Mouse (Mus musculus) heart, adult 2 months (tissue): Measurements from ENCODE around the gene Ccdc114. TPM values are rescaled to one million over a fixed set of nuclear protein-coding genes. Genes with fewer than 3 reads are reported as not detected.
"Not testable (repeated sequence)": the region's sequence is repeated elsewhere in the genome, so short reads cannot be mapped to it uniquely, and the experiment has no call there.

ENCODE experiments used
- DNase-seq, 2 experiments: peaks; one replicate each; pipeline ENCODE4 v3.0.0; 2021
- H3K27ac ChIP-seq: fragments of 200-600 bp; 2 replicates; pipeline ENCODE4 v1.8.1; 2022
- H3K27me3 ChIP-seq: fragments of 200-500 bp; 2 replicates; pipeline ENCODE4 v1.6.1; 2012; ENCODE audit warnings: mild to moderate bottlenecking, low read length, inconsistent platforms, mixed read lengths; ENCODE audit not compliant: control insufficient read depth, insufficient read depth
- H3K36me3 ChIP-seq: fragments of 200-500 bp; 2 replicates; pipeline ENCODE4 v1.6.1; 2012; ENCODE audit warnings: low read length, inconsistent platforms; ENCODE audit not compliant: control insufficient read depth, insufficient read depth
- H3K4me1 ChIP-seq: fragments of 200-500 bp; 2 replicates; pipeline ENCODE4 v1.6.1; 2011; ENCODE audit warnings: low read length; ENCODE audit not compliant: control insufficient read depth, insufficient read depth
- H3K4me3 ChIP-seq: fragments of 200-600 bp; 2 replicates; pipeline ENCODE4 v1.8.1; 2022
- H3K79me2 ChIP-seq: fragments of 200-500 bp; replicated peaks from 2 replicates; pipeline ENCODE4 v1.6.1; 2012; ENCODE audit warnings: mild to moderate bottlenecking, inconsistent platforms, low read length, moderate library complexity, mixed read lengths; ENCODE audit not compliant: control insufficient read depth, insufficient read depth
- H3K9ac ChIP-seq: fragments of 200-500 bp; 2 replicates; pipeline ENCODE4 v1.6.1; 2012; ENCODE audit warnings: low read depth, mild to moderate bottlenecking, control low read depth, inconsistent platforms, low read length, mixed read lengths
- CTCF ChIP-seq: fragments of 200-600 bp; IDR thresholded peaks from 2 replicates; pipeline ENCODE4 v1.8.1; 2022; ENCODE audit warnings: antibody characterized with exemption, mild to moderate bottlenecking, moderate library complexity
- EP300 ChIP-seq: fragments of 200-500 bp; IDR thresholded peaks from 2 replicates; pipeline ENCODE4 v1.6.1; 2011; ENCODE audit warnings: low read depth, low read length, control low read depth; ENCODE audit not compliant: insufficient read depth
- POLR2A ChIP-seq: fragments of 200-500 bp; IDR thresholded peaks from 2 replicates; pipeline ENCODE4 v1.6.1; 2011; ENCODE audit warnings: mild to moderate bottlenecking, low read depth, low read length, control low read depth; ENCODE audit not compliant: insufficient read depth
- WGBS: fragments of 180-500 bp; shearing (Covaris S2); methylation state at CpG from one replicate; pipeline ENCODE4 v1.1.7; 2018; 5-methylcytosine and 5-hydroxymethylcytosine counted together
- intact Hi-C: fragments of 180-260 bp; cut with DNase I; formaldehyde crosslinking; loops from one replicate; pipeline ENCODE4 v1.15.1; 2025
- polyA plus RNA-seq: library from polyadenylated mRNA; depleted of rRNA; stranded (reverse); fragments of >200 nt; gene quantifications from 2 replicates; pipeline ENCODE4 v1.2.3, GENCODE M21; 2012
- total RNA-seq, 2 experiments: library from RNA; stranded (reverse); gene quantifications; 2 replicates each; pipeline ENCODE4 v1.2.3; 2021

Ccdc114 gene
- total and polyA plus RNA-seq, 3 experiments: 0.94 to 2.1 (median 1.0) TPM

- WGBS: 56% methylated on average over 1 of the region's 1 CpGs
- H3K4me3 ChIP-seq, H3K9ac ChIP-seq, H3K4me1 ChIP-seq, H3K79me2 ChIP-seq, DNase-seq, H3K27me3 ChIP-seq, H3K27ac ChIP-seq, H3K36me3 ChIP-seq: not testable (repeated sequence)
- TF ChIP-seq CTCF: peak; percentile 66
- intact Hi-C loops: loop anchor here (1.0 kb wide), 1 partner anchor 66 kb away; no protein-coding TSS in a partner anchor
These were observed 19.4 kb downstream of the Ccdc114 start for GRCm38 (mm10) chr7:45943280-45943679.

DNA sequence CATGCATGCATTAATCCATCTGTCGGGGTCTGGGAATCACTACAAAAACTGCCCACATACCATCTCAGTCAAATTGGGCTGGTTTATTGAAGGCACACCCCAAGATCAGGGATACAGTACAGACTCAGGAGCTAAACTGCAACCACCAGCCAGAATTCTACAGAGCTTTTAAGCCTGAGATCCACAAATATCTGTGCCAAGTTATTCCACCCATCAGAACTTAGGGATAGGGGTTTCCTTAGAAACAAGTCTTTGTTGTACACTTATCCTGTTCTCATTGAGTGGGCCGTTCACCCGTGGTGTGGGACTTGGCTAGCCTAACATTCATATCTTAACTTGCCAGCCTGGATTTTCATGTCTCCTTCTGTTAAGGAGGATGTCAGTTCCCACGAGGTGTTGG, 25.2 kb downstream of the Ccdc114 start:
- no peak for DNase-seq
- WGBS: 57% methylated on average over 4 of the region's 4 CpGs
- Histone ChIP-seq H3K79me2 (no peaks in the 10 kb centered on the region), H3K4me1 (no peaks in the 10 kb centered on the region), H3K27me3 (no peaks in the 10 kb centered on the region), H3K27ac (no peak overlapping the region), H3K4me3 (no peak overlapping the region), H3K36me3 (no peaks in the 10 kb centered on the region), H3K9ac (no peak overlapping the region)
- intact Hi-C loops: no loop called here
- TF ChIP-seq CTCF: no peak
- no peak for TF ChIP-seq EP300
- TF ChIP-seq POLR2A: no peak

GRCm38 (mm10) chr7:45956611-45957010, 32.7 kb downstream of the Ccdc114 start:
- H3K4me3 ChIP-seq: no peak overlapping the region
- H3K9ac ChIP-seq: no peak overlapping the region
- 39% methylated on average over 4 of the region's 4 CpGs for WGBS
- DNase-seq: no peak
- no peak for TF ChIP-seq POLR2A
- intact Hi-C loops: no loop called here
- H3K79me2 ChIP-seq: no peaks in the 10 kb centered on the region
- no peak overlapping the region for H3K27ac ChIP-seq
- H3K4me1 ChIP-seq: no peaks in the 10 kb centered on the region
- no peaks in the 10 kb centered on the region for H3K27me3 ChIP-seq
- no peaks in the 10 kb centered on the region for H3K36me3 ChIP-seq

DNA sequence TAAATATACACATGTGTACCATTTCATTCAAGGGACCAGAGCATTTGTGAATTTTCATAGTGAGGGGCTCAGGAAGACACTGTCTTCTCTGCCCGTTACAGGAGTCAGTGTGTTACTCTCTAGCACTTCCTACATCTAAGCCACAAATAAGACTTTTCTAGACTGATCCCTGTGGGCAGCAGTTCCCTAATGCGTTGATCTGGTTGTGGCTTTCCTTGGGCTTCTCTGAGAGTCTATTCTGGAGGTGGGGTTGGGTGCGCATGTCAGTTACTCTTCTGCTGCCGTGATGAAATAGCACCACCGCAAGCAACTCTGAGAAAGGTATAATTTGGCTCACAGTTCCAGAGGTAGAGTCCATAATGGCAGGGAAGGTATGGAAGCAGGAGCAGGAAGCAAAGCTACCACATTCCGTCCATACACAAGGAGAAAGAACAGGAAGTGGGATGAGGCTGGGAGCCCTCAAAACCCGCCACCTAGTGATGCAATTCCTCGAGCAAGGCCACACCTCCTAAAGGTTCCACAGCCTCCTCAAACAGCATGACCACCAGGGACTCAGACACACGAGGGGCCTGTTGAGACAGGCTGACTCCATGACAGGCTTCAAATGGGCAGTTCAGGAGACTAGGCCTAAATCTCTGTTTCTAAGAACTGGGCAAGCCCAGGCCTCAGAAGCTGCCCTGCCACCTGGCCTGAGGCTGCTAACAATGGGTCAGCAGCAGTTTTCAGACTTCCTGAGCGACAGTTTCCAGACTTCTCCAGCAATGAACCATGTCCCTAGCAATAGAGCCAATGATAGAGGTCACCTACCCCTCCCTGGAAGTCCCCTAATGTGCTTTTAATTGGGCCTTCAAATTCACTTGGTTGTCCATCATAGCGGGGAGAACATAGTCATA, 48.2 kb downstream of the Ccdc114 start:
- TF ChIP-seq CTCF (no peak), EP300 (no peak), POLR2A (no peak)
- DNase-seq: no peak
- Histone ChIP-seq H3K4me3 (no peak overlapping the region), H3K27me3 (0 out of 2 replicates have a peak, but pooled peaks cover 1% of the 10 kb centered on the region), H3K4me1 (no peaks in the 10 kb centered on the region), H3K79me2 (no peaks in the 10 kb centered on the region), H3K27ac (no peak overlapping the region), H3K36me3 (no peaks in the 10 kb centered on the region), H3K9ac (no peak overlapping the region)
- intact Hi-C loops: no loop called here
- WGBS: 74% methylated on average over 11 of the region's 11 CpGs

- no peaks in the 10 kb centered on the region for H3K79me2 ChIP-seq
- no peak for TF ChIP-seq EP300
- no peak for TF ChIP-seq CTCF
- TF ChIP-seq POLR2A: no peak
- WGBS: 80% methylated on average over 6 of the region's 6 CpGs
- H3K36me3 ChIP-seq: no peaks in the 10 kb centered on the region
- no peaks in the 10 kb centered on the region for H3K4me1 ChIP-seq
- no peak overlapping the region for H3K4me3 ChIP-seq
- intact Hi-C loops: no loop called here
- no peak for DNase-seq
- H3K9ac ChIP-seq: no peak overlapping the region
- H3K27ac ChIP-seq: no peak overlapping the region
- H3K27me3 ChIP-seq: no peaks in the 10 kb centered on the region
These were observed 49.4 kb downstream of the Ccdc114 start for GRCm38 (mm10) chr7:45973271-45973687.

DNA sequence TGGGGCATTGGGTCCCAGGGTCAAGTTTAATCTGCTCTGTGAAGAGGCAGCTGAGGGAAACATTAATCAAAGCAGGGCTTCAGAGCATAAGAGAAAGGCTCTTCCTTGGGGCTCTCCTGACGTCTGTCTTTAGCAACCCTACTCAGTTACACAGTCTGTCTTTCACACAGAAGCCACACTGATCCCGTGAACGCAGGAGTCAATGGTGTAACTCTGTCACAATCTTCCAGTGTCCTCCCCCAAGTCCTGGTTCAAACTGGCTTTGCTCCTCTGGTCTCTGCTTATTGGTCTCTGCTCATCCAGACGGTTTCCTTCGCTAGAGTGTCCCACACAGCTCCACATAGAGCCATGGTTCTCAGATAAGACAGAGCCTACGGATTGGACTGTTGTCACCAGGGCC, 50.2 kb downstream of the Ccdc114 start:
- no peak for DNase-seq
- Histone ChIP-seq H3K4me1 (no peaks in the 10 kb centered on the region), H3K79me2 (no peaks in the 10 kb centered on the region), H3K9ac (no peak overlapping the region), H3K27ac (no peak overlapping the region), H3K36me3 (no peaks in the 10 kb centered on the region), H3K27me3 (no peaks in the 10 kb centered on the region), H3K4me3 (no peak overlapping the region)
- TF ChIP-seq CTCF: no peak
- whole genome bisulfite sequencing: 34% methylated on average over 6 of the region's 6 CpGs
- intact Hi-C loops: no loop called here
